Mouse (Mus musculus) left cerebral cortex, adult 8-10 months (tissue): Measurements from ENCODE around the gene Sec24a. TPM values are rescaled to one million over a fixed set of nuclear protein-coding genes. Genes with fewer than 3 reads are reported as not detected.
A peak's percentile ranks its signal among the peaks of the same experiment; 100 is the strongest.
"Not testable (repeated sequence)": the region's sequence is repeated elsewhere in the genome, so short reads cannot be mapped to it uniquely, and the experiment has no call there.

Experiments used
- DNase-seq, 2 experiments: peaks; one replicate each; pipeline ENCODE4 v3.0.0; 2022; ENCODE audit warnings: low spot score in 2 of 2
- total RNA-seq, 4 experiments: library from RNA; stranded (reverse); gene quantifications; 2 replicates each; pipeline ENCODE4 v1.2.4; 2022

Gene Sec24a
- total RNA-seq, 4 experiments from 2014 or later, result 19.1 to 21.9 (median 19.8) TPM

DNA sequence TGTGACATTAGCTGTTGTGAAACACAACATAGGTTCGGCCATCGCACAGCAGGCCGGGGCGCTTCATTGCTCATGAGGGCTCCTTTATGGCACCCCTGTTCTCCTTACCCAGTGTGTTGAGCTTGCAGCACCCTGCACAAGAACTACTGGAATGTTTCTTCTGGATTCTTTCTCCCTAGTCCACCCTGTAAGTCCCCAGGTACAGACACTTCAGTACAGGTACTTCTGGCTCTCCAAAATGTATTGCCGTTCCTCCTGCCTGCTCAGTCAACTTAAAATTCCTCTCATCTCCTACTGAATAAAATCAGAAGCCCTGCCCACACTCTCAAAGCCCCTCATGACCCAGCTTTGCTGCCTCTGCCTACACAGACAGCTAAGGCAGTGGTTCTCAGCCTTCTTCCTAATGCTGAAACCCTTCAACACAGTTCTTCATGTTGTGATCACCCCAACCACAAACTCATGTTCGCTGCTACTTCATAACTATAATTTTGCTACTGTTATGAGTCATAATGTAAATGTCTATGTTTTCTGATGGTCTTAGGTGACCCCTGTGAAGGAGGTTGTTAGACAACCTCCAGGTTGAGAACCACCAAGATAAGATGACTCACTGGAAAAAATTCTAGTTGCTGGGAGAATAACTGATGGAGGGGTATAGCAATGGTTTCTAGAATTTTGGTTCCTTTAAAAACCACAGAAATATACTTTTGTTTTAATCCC lies 3.3 kb downstream of the Sec24a start:
- no peak for DNase-seq

DNA sequence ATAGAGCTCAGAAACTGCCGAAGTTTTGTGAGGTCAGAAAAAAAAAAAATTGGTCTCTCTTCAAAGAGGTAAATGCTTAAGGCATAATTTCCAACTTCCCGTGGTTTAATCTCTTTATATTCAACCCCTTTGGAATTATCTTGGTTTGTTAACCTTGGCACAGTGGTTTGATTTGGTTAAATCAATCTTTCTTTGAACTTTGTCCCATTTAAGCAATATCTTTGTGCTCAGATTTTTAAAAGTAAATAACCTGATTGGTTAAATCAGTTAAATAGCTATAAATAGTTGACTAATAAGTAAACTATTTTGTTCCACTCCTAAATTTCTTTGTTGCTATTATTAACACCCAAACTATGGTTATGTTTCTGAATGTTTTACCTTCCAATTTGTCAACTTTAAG lies 4.2 kb downstream of the Sec24a start:
- DNase-seq, result no peak

DNA sequence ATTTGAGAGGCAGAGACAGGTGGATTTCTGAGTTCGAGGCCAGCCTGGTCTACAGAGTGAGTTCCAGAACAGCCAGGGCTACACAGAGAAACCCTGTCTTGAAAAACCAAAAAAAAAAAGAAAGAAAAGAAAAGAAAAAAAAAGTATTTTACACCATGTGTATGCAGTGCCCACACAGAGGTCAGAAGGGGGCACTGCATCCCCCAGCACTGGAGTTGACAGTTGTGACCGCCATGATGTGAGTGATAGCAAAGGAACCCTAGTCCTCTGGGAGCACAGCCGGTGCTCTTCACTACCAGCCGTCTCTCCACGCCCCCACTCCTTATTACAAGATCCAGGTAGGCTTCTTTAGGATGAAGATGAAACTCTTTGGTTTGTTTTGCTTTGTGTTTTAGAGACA lies 5.2 kb downstream of the Sec24a start:
- DNase-seq, result not testable (repeated sequence)

DNA sequence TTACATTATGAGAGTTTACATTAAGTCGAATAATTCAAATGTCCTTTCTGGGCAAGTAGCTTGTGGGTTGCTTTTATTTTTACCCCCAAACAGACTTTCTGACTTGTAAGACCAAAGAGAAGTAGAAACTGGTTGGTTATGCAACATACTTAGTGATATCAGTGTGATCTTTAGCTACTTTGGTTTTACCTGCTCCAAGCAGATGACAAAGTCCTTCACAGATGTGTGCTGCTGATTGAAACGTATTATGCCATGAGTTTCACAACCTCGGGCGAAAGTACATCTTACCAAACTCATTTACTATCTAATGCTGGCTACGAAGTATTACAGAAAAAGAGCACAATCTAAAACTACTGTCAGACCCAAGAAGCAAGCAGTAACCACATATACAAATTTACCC lies 5.8 kb downstream of the Sec24a start:
- no peak for DNase-seq

DNA sequence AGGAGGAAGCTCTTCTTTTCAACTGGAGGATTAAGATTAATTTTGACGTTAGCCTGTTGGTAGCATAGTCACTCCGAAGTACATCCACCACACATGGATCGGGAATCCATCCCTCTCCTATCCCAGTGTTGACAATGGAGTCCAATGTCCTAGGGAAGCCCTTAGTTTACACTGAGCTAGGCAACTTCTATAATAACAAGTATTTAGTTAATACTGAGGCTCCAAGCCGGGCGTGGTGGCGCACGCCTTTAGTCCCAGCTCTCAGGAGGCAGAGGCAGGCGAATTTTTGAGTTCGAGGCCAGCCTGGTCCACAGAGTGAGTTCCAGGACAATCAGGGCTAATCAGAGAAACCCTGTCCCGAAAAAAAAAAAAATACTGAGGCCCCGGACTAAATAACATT lies 6.4 kb downstream of the Sec24a start:
- DNase-seq, result no peak

DNA sequence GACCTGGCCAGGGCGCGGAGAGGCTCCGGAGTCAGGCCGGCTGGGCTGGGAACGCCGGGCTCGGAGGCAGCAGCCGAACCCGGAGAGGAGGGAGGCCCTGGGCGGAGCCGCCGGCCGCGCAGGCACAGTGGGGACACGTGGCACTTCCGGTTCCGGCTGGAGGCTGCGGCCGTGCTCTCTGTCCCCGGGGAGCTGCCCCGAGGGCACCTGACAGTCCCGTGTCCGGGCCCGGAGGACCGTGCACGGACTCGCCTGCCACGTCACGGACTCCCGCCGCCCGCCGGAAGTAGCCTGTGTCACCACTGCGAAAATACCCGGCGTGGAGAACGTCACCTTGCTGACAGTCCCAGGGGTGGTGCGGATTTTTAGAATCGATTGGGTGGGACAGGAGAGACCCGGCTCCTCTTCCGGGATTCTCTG lies 7.1 kb downstream of the Sec24a start:
- peak; percentile 80 to 89 for DNase-seq

DNA sequence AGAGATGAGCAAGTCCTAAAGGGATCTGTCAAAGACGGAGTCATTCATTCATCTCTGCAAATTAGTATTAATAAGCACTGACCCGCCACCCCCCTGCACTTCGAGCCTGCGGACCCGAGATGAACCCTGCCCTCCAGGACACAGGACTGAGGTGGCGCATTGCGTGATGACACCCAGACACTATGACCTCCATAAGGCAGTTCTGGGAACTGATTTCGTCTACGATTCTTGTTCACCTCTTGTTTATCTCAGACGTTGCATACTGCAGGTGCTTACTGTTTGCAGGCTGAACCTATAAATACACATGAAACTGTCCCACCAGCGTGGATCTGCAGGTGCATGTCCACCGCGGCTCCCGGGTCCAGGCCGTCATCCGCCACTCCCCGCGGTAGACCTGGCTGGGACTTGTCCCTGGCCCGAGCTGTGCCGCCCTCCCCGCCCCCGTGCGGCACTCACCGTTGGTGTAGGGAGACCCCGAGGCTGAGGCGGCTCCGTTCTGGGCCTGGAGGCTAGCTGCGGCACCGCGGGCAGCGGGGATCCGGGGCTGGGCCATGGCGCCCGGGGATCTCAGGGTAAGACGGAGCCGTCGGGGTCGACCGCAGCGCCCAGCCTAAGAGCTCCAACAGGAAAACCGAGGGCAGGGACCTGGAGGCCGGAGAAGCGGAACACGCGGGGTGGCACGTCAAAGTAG lies 7.7 kb downstream of the Sec24a start:
- DNase-seq, result peak in 1 of 2 experiments; percentile 21

DNA sequence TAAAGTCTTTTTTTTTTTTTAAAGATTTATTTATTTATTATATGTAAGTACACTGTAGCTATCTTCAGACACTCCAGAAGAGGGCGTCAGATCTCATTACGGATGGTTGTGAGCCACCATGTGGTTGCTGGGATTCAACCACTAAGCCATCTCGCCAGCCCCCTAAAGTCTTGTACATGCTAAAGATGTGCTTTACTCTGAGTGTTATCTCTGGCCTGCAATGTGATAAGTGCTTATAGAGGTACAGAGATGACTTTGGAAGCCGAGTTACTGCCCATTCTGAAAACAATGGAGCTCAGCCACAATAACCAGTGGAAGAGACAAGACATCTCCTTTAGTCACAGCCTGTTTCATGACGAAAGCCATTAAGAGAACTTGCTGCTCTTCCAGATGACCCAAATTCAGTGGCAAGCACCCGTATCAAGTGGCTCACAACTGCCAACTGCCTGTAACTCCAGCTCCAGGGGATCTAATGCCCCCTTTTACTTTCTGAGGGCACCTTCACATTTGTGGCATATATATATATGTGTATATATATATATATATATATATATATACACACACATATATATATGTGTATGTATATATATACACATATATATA lies 11.7 kb downstream of the Sec24a start:
- not testable (repeated sequence) for DNase-seq

DNA sequence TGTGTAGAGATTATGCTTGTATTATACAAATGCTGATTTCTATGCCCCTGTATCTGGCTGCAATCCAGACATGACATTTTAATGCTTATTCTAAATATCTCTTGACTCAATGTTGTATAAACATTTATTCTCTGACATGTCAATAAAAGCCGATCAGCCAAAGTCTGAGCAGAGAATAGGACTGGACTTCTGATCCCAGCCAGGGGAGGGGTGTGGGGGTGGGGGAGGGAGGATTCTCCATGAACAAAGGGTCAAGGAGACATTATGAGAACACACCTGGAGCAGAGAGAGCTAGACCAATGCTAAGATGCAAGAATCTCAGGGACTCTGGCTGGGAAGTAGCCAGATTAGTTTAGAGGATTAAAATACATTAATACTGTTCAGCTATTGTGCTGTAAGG lies 17.3 kb downstream of the Sec24a start:
- no peak for DNase-seq

DNA sequence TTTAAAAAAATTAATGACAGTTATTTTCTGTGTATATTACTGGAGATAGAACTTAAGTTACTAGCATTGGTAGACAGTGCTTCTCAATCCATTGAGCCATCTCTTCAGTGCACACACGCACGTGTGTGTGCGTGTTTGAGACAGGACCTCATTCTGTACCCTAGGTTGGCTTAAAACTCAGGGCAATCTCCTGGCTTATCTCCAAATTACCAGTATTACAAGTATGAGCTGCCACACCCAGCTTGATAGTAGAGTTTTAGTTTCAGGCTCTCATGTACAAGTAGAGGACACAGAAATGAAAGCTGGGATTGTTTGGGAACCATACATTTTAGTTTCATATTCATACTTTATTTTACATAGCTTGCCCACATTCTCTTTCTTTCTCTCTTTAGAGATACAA lies 22.7 kb downstream of the Sec24a start:
- DNase-seq, result no peak

DNA sequence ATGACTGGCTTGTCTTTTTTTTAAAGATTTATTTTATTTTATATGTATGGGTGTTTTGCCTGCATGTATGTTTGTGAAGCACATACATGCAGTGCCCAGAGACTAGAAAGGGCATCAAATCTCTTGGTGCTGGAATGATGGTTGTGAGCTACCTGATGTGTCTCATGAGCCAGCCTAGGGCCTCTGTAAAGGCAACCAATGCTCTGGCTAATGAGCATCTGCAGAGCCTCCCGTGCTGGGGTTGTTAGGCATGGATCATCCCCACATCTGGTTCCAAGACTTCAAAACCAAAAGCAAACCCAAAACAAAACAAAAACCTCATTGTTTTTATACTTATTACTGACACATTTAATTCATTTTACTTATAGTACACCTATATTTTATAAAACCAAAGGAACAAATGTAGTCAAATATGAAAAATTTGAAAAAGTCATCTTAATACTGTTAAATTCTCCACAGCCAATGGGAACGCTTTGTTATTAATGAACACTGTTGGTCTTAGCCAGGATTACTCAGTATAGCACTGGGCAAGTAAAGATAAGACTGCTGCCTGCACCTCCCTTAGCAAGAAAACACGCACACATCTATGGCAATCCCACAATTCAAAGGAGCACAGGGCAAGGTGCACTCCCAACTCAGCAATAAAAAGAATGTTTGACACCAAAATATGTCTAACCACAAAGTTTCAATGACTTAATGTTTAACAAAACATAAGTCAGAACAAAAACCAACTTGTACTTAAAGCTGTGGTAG lies 24.6 kb downstream of the Sec24a start:
- DNase-seq, result no peak

DNA sequence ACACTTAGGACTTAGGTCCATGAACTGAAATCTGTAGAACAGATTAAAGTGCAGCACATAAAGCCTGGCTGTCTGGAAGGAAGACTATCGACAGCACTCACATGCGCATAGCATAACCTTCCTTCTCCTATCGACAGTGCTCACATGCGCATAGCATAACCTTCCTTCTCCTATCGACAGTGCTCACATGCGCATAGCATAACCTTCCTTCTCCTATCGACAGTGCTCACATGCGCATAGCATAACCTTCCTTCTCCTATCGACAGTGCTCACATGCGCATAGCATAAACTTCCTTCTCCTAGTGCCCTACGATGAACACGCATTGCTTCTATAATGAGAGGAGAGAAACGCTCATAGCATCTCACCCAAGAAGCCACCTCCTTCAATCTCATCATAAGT lies 29.2 kb downstream of the Sec24a start:
- DNase-seq, result not testable (repeated sequence)

DNA sequence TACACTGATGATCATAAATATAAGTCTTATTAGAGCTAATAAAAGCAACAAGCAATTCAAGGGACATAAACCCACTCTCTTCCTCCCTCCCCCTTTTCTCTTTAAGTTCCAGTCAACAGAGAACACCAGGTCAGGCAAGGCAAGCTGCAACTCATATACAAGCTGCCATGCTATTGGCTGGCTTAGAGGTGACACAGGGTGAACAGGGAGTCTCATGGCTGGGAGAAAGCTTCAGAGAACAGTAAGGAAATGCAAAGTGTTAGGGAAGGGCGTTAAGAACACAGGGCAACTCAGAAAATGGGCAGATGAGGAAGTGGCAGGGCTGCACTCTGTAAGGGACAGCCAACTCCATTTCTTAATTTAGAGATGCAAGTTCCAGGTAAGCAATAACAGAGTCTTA lies 30.6 kb downstream of the Sec24a start:
- no peak for DNase-seq

DNA sequence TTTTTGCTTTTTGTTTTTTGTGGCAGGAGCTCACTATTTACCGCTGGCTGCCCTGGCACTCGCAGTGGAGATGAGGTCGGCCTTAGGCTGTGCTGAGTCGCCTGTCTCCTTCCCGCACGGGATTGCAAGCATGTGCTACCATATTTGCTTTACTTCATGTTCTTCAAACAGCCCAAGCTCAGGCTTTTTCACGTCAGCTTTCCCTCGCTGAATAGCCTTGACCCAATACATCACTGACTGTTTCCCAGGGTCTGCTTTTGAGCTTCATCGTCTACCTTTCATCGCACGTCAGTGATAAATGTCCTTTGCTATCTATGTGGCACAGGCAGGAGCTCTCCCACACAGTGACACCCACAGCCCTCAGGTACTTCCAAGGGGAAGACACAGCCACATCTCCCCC lies 42.4 kb downstream of the Sec24a start:
- no peak for DNase-seq

DNA sequence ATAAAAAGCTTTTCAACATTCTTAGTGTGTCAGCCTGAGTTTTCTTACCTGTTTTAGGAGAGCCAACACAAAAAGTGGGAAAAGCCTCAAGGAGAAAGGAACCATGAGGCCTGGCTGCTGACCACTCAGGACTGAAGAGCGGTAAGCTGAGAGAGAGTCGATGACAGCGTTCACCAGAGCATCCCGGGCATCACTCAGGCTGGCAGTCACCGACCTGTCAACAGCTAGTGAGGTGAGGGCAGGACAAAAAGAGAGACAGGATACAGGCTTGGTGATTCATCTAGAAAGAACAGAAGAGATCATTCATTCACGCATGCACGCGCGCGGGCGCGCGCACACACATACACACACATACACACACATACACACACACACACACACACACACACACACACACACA lies 56.4 kb downstream of the Sec24a start:
- no peak for DNase-seq

DNA sequence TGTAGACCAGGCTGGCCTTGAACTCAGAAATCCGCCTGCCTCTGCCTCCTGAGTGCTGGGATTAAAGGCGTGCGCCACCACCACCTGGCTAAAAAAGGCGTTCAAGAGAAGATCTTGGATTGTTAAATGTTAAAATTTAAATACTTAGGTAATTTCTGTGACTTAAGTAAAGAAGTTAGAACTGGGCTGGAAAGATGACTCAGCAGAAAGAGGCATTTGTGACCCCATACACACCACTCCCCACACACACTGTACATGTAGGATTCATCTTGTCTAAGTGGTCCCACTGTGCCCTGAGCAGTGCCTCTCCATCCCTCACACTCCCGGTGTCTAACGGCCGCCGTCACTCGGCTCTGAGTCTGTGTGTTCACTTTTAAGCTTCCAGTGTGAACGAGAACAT lies 57.0 kb downstream of the Sec24a start:
- DNase-seq, result no peak

DNA sequence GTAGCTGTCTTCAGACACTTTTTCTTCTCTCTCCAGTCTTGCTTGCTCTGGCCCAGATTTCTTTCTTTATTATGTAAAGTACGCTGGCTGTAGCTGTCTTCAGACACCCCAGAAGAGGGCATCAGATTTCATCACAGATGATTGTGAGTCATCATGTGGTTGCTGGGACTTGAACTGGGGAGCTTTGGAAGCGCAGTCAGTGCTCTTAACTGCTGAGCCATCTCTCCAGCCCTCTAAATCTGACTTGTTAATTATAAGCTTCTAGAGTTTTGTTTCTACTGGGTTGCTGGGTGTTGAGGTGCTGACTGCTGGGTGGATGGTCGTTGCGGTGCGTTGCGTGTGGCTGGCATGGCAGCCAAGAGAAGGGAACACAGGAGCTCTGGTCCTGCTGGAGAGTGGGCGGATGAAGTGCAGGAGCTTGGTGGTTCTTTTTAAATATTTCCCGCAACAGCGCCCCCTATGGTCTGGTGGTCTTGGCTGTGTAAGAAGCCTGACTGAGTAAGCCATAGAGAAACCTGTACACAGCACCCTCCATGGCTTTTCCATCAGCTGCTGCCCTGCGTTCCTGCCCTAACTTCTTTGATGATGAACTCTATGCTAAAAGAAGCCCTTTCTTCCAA lies 59.9 kb downstream of the Sec24a start:
- no peak for DNase-seq

DNA sequence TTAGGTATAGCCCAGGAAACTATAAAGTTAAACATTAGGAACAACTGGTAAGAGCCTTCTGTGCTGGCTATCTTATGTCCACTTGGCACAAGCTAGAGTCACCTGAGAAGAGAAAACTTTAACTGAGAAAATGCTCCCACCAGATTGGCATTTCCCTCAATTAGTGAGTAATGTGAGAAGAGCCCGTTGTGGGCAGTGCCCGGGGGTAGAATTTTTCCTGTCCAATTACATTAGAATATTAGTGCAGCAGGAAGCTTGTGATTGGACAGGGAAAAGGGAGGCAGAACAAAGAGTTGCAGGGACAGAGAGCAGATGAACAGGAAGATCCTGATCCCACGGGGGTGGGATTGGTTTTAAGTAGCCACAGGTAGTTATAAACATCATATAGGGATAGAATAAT lies 60.6 kb downstream of the Sec24a start:
- no peak for DNase-seq

DNA sequence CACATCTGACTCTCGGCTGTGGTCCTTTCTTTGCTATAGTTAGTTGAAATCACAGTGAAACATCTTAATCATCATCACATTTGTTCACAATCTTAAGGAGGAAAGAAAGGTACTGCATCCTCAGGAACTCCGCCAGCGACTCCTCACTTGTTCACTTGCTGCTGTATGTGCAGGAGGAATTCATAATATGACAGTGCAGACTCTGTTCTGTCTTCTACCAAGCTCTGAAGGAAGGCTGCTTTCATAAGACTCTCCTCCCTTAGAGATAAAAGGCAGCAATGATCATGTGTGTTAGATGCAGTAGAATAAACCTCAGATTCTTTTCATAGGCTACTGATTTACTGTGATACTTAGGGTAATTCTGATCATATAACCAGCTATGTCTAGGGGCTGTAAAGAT lies 68.5 kb downstream of the Sec24a start:
- no peak for DNase-seq

DNA sequence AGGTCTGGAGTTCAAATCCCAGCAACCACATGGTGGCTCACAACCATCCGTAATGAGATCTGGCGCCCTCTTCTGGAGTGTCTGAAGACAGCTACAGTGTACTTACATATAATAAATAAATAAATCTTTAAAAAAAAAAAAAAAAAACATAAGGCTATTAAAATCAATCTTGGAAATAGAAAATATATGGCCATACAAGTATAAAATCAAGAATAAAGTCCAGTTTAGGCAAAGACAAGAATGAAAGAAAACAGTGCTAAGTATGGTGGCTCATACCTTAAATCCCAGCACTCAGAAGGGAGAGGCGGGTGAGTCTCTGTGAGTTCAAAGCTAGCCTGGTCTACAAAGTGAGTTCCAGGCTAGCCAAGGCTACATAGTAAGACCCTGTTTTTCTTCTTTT lies 72.8 kb downstream of the Sec24a start:
- DNase-seq, result not testable (repeated sequence)

DNA sequence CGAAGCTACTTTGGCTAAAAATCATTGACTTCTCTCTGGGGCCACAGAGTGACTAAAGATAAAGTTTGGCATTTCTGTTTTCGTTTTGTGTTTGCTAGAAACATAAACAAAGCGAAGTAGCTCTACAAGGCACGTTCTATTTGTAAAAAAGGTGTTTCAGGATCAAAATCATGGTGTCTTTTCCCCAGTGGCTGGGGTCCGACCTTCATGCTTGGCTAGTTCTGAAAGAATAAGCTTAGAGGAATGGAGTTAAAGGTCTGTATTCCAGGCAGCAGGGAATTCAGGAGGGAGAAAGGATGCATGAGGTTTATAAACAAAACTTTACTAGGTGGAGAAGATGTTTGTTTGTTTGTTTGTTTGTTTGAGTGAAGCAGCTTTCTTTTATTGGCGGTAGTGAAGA lies 74.1 kb downstream of the Sec24a start:
- no peak for DNase-seq
